Comparison of ENCODE assay signal across 31 mouse cellular contexts in the genomic region with DNA sequence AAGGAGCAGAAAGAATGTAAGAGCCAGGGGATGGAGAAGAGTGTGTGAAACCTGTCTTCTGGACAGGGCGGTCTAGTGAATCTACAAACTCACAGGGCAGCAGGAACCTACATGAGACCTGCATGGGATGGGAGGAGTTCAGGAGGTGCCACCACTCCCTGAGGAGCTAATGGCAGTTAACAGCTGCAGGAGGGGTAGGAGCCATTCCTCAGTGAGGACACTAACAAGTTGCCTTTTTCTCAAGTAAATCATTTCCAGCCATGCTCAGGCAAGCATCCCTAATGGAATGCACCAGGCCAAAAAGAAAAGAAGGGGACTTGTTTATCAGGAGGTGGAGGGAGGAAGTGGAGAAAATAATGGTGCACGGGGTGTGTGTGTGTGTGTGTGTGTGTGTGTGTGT.
A peak's percentile ranks its signal among the peaks of the same experiment; 100 is the strongest.
DNase-seq lines count a peak whose midpoint lies in the region; ATAC-seq and TF ChIP-seq lines count a peak whose summit lies in the region.
"Had no signal": no experiment of that assay in that cellular context is flagged by ENCODE, and none has a peak within 500 bp of the region (broad histone marks: within the 10 kb centered on the region; RNA-seq: fewer than 3 reads in every experiment).

No protein-coding gene starts in this region.

- intact Hi-C loops in heart, postnatal 25 days (cut with DNase I): no loop called here

- H3K27ac ChIP-seq in hindbrain, embryonic 10.5 days: peak overlapping the region; percentile 59; the same call in 1 of the 2 replicates
- no peak overlapping the region for H3K27ac ChIP-seq in hindbrain, postnatal 0 days
- 0 out of 2 replicates have a peak overlapping the region, but pooled peaks have one; percentile 27 for H3K27ac ChIP-seq in kidney, postnatal 0 days
- H3K27ac ChIP-seq: heart, embryonic 13.5 days; intestine, embryonic 15.5 days; layer of hippocampus, adult 2 months; limb, embryonic 15.5 days; liver, embryonic 13.5 days; midbrain, embryonic 13.5 days; neural tube, embryonic 15.5 days had no signal

- H3K9ac ChIP-seq in hindbrain, postnatal 0 days (replicated peaks; ENCODE audit: low read length): no peak overlapping the region
- H3K9ac ChIP-seq in kidney, postnatal 0 days (ENCODE audit: low read depth, low read length): no peak overlapping the region
- H3K9ac ChIP-seq: forebrain, embryonic 12.5 days; forebrain, postnatal 0 days; heart, embryonic 13.5 days; intestine, embryonic 15.5 days; limb, embryonic 15.5 days; liver, embryonic 13.5 days; midbrain, embryonic 13.5 days; neural tube, embryonic 15.5 days had no signal

- no peak overlapping the region for H3K4me2 ChIP-seq in hindbrain, postnatal 0 days (ENCODE audit: low read depth, low read length)
- H3K4me2 ChIP-seq in kidney, postnatal 0 days (ENCODE audit: low read length): no peak overlapping the region
- H3K4me2 ChIP-seq: forebrain, embryonic 12.5 days; heart, embryonic 13.5 days; intestine, embryonic 15.5 days; limb, embryonic 15.5 days; liver, embryonic 13.5 days; midbrain, embryonic 13.5 days; neural tube, embryonic 15.5 days had no signal

- no peak for DNase-seq in hindbrain, embryonic 10.5 days (ENCODE audit: low spot score)
- no peak for DNase-seq in hindbrain, postnatal 0 days (ENCODE audit: low spot score)
- peak; percentile 11 to 49 for DNase-seq in kidney, adult 8-10 months
- DNase-seq in kidney, postnatal 0 days (ENCODE audit: low spot score): peak; percentile 54
- DNase-seq in natural killer cell, adult 2 months (ENCODE audit: low spot score in 2 of 2): no peak
- DNase-seq in heart, postnatal 25 days (ENCODE audit: low spot score): no peak
- DNase-seq in urinary bladder, adult 18-20 months (ENCODE audit: low spot score in 2 of 2): no peak
- DNase-seq: adrenal gland, postnatal 10 days; cerebellum, adult 11-12 months; cerebellum, adult 9-11 months; embryo, embryonic 11 days; forebrain, postnatal 0 days; heart, postnatal 10 days; left cerebral cortex, postnatal 4 days; liver, embryonic 13.5 days; lung, adult 18-20 months; lung, postnatal 4 days; right cerebral cortex, postnatal 25 days; spleen, adult 18-20 months; thymus, postnatal 14 days had no signal

- H3K36me3 ChIP-seq in hindbrain, embryonic 10.5 days: peaks cover 15% of the 10 kb centered on the region
- no peaks in the 10 kb centered on the region for H3K36me3 ChIP-seq in hindbrain, postnatal 0 days (ENCODE audit: insufficient read depth, low read length)
- H3K36me3 ChIP-seq in kidney, postnatal 0 days (ENCODE audit: insufficient read depth, low read length): no peaks in the 10 kb centered on the region
- H3K36me3 ChIP-seq: heart, embryonic 13.5 days; limb, embryonic 15.5 days; liver, embryonic 13.5 days; midbrain, embryonic 13.5 days; neural tube, embryonic 15.5 days had no signal

- WGBS in hindbrain, embryonic 10.5 days: 88% methylated on average over 2 of the region's 2 CpGs
- WGBS in hindbrain, postnatal 0 days: 72% methylated on average over 2 of the region's 2 CpGs
- WGBS in kidney, postnatal 0 days: 64% methylated on average over 2 of the region's 2 CpGs

- ATAC-seq in hindbrain, postnatal 0 days: no peak
- peak; percentile 59; the same call in 1 of the 2 replicates for ATAC-seq in kidney, postnatal 0 days (replicated peaks; ENCODE audit: low FRiP score, low read depth)
- ATAC-seq: forebrain, postnatal 0 days; hindbrain, embryonic 16.5 days; intestine, embryonic 15.5 days; lung, postnatal 0 days; midbrain, embryonic 13.5 days had no signal

- H3K9me3 ChIP-seq in hindbrain, embryonic 10.5 days: no peaks in the 10 kb centered on the region
- no peaks in the 10 kb centered on the region for H3K9me3 ChIP-seq in hindbrain, postnatal 0 days (ENCODE audit: low read length)
- no peaks in the 10 kb centered on the region for H3K9me3 ChIP-seq in kidney, postnatal 0 days (replicated peaks; ENCODE audit: low read length)
- H3K9me3 ChIP-seq: forebrain, embryonic 12.5 days; G1E; heart, embryonic 13.5 days; intestine, embryonic 15.5 days; limb, embryonic 15.5 days; liver, embryonic 13.5 days; megakaryocyte, embryonic 14.5 days; midbrain, embryonic 13.5 days; neural tube, embryonic 15.5 days had no signal

- H3K27me3 ChIP-seq in hindbrain, embryonic 10.5 days (ENCODE audit: insufficient read depth, poor library complexity, severe bottlenecking): no peaks in the 10 kb centered on the region
- no peaks in the 10 kb centered on the region for H3K27me3 ChIP-seq in hindbrain, postnatal 0 days (ENCODE audit: insufficient read depth, low read length)
- no peaks in the 10 kb centered on the region for H3K27me3 ChIP-seq in kidney, postnatal 0 days (ENCODE audit: insufficient read depth, low read length)
- H3K27me3 ChIP-seq: forebrain, embryonic 12.5 days; heart, embryonic 13.5 days; intestine, embryonic 15.5 days; limb, embryonic 15.5 days; liver, embryonic 13.5 days; megakaryocyte, embryonic 14.5 days; midbrain, embryonic 13.5 days; neural tube, embryonic 15.5 days had no signal

- H3K4me1 ChIP-seq in hindbrain, embryonic 10.5 days (replicated peaks): peaks cover 52% of the 10 kb centered on the region
- no peaks in the 10 kb centered on the region for H3K4me1 ChIP-seq in hindbrain, postnatal 0 days (ENCODE audit: insufficient read depth, low read length)
- no peaks in the 10 kb centered on the region for H3K4me1 ChIP-seq in kidney, postnatal 0 days (replicated peaks; ENCODE audit: insufficient read depth, low read length)
- H3K4me1 ChIP-seq: intestine, embryonic 15.5 days; limb, embryonic 15.5 days had no signal

- H3K4me3 ChIP-seq in hindbrain, embryonic 10.5 days: no peak overlapping the region
- H3K4me3 ChIP-seq in hindbrain, postnatal 0 days (ENCODE audit: low read length): no peak overlapping the region
- H3K4me3 ChIP-seq in kidney, postnatal 0 days (replicated peaks; ENCODE audit: low read depth, low read length): no peak overlapping the region
- H3K4me3 ChIP-seq: forebrain, embryonic 12.5 days; heart, embryonic 13.5 days; intestine, embryonic 15.5 days; layer of hippocampus, adult 2 months; limb, embryonic 15.5 days; liver, embryonic 13.5 days; midbrain, embryonic 13.5 days; neural tube, embryonic 15.5 days had no signal

- TF ChIP-seq CTCF in hindbrain, postnatal 0 days (IDR thresholded peaks at IDR 0.05; ENCODE audit: low read depth): no peak
- no peak for TF ChIP-seq CTCF in kidney, postnatal 0 days (IDR thresholded peaks at IDR 0.05; ENCODE audit: low read depth)

Comparison
In these comparisons a context has a peak if more than half of its experiments do, and no peak if none do; other contexts are left out.
1. DNase-seq: peak in kidney, adult 8-10 months (2 of 2) and kidney, postnatal 0 days (single experiment); none in hindbrain, embryonic 10.5 days (single experiment), hindbrain, postnatal 0 days (single experiment), natural killer cell, adult 2 months (0 of 2), heart, postnatal 25 days (single experiment) and urinary bladder, adult 18-20 months (0 of 2).